Mouse (Mus musculus): ENCODE results near the gene Fgfr2. TPM values are rescaled to one million over a fixed set of nuclear protein-coding genes. Genes with fewer than 3 reads are reported as not detected.

Fgfr2 gene
- polyA plus RNA-seq, 1 experiment from 2014 or later: 17.2 TPM

DNA sequence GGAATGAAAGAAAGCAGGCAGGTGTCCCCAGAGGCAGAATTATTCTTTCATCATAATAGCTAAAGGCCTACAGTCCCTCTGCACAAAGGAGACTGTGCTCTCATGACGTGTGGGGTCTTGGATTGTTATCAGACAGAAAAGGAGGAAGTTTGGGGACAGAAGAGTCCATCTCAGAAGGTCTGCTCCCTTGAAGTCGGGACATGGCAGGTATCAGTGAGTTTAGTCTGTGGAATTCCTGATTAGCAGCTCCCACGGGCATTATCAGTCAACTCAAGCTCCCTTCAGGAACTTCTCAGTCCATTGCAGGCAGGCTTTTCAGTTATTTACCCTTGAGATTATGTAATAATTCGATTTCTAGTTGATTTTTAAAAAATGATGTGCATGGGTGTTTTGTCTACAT is 2559.3 kb downstream of the Fgfr2 start:
- H3K9me3 ChIP-seq (replicated peaks): no peaks in the 10 kb centered on the region
- 45% methylated on average over 4 of the region's 4 CpGs for WGBS
- H3K4me3 ChIP-seq: no peak overlapping the region
- H3K9ac ChIP-seq: no peak overlapping the region
- H3K4me2 ChIP-seq: no peak overlapping the region
- H3K27me3 ChIP-seq: no peaks in the 10 kb centered on the region
- no peak for ATAC-seq (replicated peaks; ENCODE audit: insufficient number of reproducible peaks, insufficient read depth, low FRiP score, low read depth)
- H3K36me3 ChIP-seq: no peaks in the 10 kb centered on the region
- H3K4me1 ChIP-seq (replicated peaks): peaks cover under 1% of the 10 kb centered on the region; the same call in 1 of the 2 replicates
- no peak overlapping the region for H3K27ac ChIP-seq

GRCm38 (mm10) chr7:130563276-130563675 is 2559.9 kb downstream of the Fgfr2 start:
- H3K27ac ChIP-seq: no peak overlapping the region
- no peaks in the 10 kb centered on the region for H3K27me3 ChIP-seq
- WGBS: 90% methylated on average over 4 of the region's 4 CpGs
- H3K36me3 ChIP-seq: no peaks in the 10 kb centered on the region
- H3K9ac ChIP-seq: no peak overlapping the region
- H3K4me1 ChIP-seq (replicated peaks): no peaks in the 10 kb centered on the region
- no peaks in the 10 kb centered on the region for H3K9me3 ChIP-seq (replicated peaks)
- no peak for ATAC-seq (replicated peaks; ENCODE audit: insufficient number of reproducible peaks, insufficient read depth, low FRiP score, low read depth)
- no peak overlapping the region for H3K4me2 ChIP-seq
- no peak overlapping the region for H3K4me3 ChIP-seq

DNA sequence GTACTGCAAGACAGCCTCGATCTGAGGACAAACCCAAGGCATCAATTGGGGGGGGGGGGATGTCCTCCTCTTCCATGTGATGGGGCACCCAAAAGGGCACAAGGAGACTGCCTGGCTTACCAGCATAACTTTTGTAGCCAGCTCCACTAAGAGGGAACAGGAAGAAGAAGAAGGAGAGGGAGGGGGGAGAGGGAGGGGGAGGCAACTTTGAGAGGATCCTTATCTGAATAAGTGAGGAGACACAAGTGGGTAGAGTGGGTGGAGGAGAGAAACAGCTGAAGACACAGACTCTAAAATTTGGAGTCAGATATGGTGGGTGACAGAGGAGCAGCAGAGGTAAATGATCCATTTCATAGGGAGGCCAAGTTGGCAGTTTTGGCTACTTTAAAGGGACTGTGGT is 2562.2 kb downstream of the Fgfr2 start:
- WGBS: 58% methylated on average over 1 of the region's 1 CpGs
- H3K4me2 ChIP-seq: no peak overlapping the region
- H3K27me3 ChIP-seq: no peaks in the 10 kb centered on the region
- no peak overlapping the region for H3K9ac ChIP-seq
- H3K4me1 ChIP-seq (replicated peaks): no peaks in the 10 kb centered on the region
- no peaks in the 10 kb centered on the region for H3K9me3 ChIP-seq (replicated peaks)
- no peak overlapping the region for H3K4me3 ChIP-seq
- H3K36me3 ChIP-seq: no peaks in the 10 kb centered on the region
- H3K27ac ChIP-seq: no peak overlapping the region
- ATAC-seq (replicated peaks; ENCODE audit: insufficient number of reproducible peaks, insufficient read depth, low FRiP score, low read depth): no peak

DNA sequence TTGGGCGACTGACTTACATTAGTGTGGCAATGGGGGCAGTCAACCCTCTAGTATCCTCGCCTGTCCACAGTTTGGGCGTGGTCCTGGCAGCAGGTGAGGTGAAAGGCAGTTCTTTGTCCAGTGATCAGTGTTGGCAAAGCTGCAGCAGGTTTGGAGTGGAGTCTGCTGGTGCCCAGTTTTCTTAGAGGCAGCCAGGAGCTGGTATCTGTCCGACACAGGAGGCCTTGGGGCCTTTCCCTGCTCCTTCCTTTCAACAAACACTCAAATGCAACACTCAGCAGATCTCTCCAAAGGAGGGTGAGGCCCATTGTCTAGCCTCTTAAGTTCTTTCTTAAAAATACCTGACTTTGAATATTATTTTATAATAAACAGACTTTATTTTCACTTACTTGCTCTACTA is 2564.6 kb downstream of the Fgfr2 start:
- no peak for ATAC-seq (replicated peaks; ENCODE audit: insufficient number of reproducible peaks, insufficient read depth, low FRiP score, low read depth)

GRCm38 (mm10) chr7:130555597-130555996 is 2567.6 kb downstream of the Fgfr2 start:
- Histone ChIP-seq H3K9me3 (replicated peaks) (no peaks in the 10 kb centered on the region), H3K4me2 (no peak overlapping the region), H3K27me3 (no peaks in the 10 kb centered on the region), H3K4me1 (replicated peaks) (peaks cover 11% of the 10 kb centered on the region), H3K9ac (no peak overlapping the region), H3K4me3 (no peak overlapping the region), H3K36me3 (no peaks in the 10 kb centered on the region), H3K27ac (0 out of 2 replicates have a peak overlapping the region, but pooled peaks have one; percentile 16)
- WGBS: 55% methylated on average over 5 of the region's 5 CpGs
- ATAC-seq (replicated peaks; ENCODE audit: insufficient number of reproducible peaks, insufficient read depth, low FRiP score, low read depth): no peak

More for the DNA sequence above, 2564.6 kb downstream of the Fgfr2 start:
- H3K36me3 ChIP-seq: no peaks in the 10 kb centered on the region
- 71% methylated on average over 4 of the region's 4 CpGs for WGBS
- no peaks in the 10 kb centered on the region for H3K9me3 ChIP-seq (replicated peaks)
- no peak overlapping the region for H3K9ac ChIP-seq
- H3K4me2 ChIP-seq: no peak overlapping the region
- no peak overlapping the region for H3K4me3 ChIP-seq
- H3K27me3 ChIP-seq: no peaks in the 10 kb centered on the region
- no peak overlapping the region for H3K27ac ChIP-seq
- H3K4me1 ChIP-seq (replicated peaks): peaks cover 4% of the 10 kb centered on the region; the same call in 1 of the 2 replicates

GRCm38 (mm10) chr7:130553321-130553720 is 2569.8 kb downstream of the Fgfr2 start:
- H3K36me3 ChIP-seq: no peaks in the 10 kb centered on the region
- no peak overlapping the region for H3K9ac ChIP-seq
- peaks cover 11% of the 10 kb centered on the region for H3K4me1 ChIP-seq (replicated peaks)
- H3K9me3 ChIP-seq (replicated peaks): no peaks in the 10 kb centered on the region
- no peak overlapping the region for H3K4me3 ChIP-seq
- H3K27ac ChIP-seq: 0 out of 2 replicates have a peak overlapping the region, but pooled peaks have one; percentile 4
- no peak for ATAC-seq (replicated peaks; ENCODE audit: insufficient number of reproducible peaks, insufficient read depth, low FRiP score, low read depth)
- H3K4me2 ChIP-seq: no peak overlapping the region
- 83% methylated on average over 4 of the region's 4 CpGs for WGBS
- no peaks in the 10 kb centered on the region for H3K27me3 ChIP-seq

DNA sequence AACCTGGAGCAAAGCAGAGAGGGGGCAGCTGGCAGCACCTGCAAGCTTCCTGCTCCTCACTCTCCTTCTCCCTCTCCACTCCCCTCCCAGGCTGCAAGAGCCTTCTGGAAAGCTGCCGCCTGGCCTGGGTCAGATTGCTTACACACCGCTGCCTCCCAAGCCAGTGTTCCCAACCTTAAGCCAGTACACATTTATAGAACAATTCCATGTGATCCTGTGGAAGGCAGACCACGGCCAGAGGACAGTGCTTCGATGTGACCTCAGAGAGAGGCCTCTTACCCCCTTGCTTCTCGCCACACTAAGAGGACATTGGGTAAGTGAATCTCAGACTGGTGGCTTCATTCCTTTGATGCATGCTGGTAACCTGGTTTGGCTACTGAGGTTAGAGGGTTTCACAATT is 2570.4 kb downstream of the Fgfr2 start:
- Histone ChIP-seq H3K27ac (peak overlapping the region; percentile 4; the same call in 1 of the 2 replicates), H3K9me3 (replicated peaks) (no peaks in the 10 kb centered on the region), H3K9ac (no peak overlapping the region), H3K4me2 (no peak overlapping the region), H3K4me3 (no peak overlapping the region), H3K27me3 (no peaks in the 10 kb centered on the region), H3K4me1 (replicated peaks) (peaks cover 11% of the 10 kb centered on the region), H3K36me3 (no peaks in the 10 kb centered on the region)
- 38% methylated on average over 5 of the region's 5 CpGs for WGBS
- no peak for ATAC-seq (replicated peaks; ENCODE audit: insufficient number of reproducible peaks, insufficient read depth, low FRiP score, low read depth)

DNA sequence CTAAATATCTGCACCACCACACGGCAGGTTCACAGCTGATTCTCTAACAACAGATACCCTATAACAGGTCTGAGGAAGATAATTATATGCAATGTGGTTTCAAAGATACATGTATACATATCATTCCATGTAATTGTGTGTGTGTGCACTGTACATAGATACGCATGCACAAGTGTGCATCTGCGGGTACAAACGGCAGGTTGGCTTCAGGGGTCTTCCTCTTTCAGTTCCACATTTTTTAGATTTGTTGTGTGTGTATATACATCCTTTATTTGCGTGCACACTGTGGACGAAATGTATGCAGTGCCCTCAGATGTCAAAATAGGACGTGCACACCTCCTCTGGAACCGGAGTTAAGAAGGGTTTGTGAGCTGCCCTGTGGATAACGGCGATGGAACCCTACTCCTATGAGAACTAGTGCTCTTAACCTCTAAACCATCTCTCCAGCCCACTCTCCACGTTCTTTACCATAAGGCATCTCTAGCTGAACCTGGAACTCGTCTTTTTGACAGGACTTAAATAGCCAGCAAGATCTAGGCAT is 2575.4 kb downstream of the Fgfr2 start:
- no peaks in the 10 kb centered on the region for H3K27me3 ChIP-seq
- no peak overlapping the region for H3K9ac ChIP-seq
- H3K9me3 ChIP-seq (replicated peaks): no peaks in the 10 kb centered on the region
- H3K36me3 ChIP-seq: peaks cover 11% of the 10 kb centered on the region; the same call in 1 of the 2 replicates
- H3K4me3 ChIP-seq: peak overlapping the region; percentile 98
- ATAC-seq (replicated peaks; ENCODE audit: insufficient number of reproducible peaks, insufficient read depth, low FRiP score, low read depth): no peak
- peak overlapping the region; percentile 100 for H3K27ac ChIP-seq
- WGBS: 76% methylated on average over 12 of the region's 12 CpGs
- peaks cover 21% of the 10 kb centered on the region for H3K4me1 ChIP-seq (replicated peaks)
- H3K4me2 ChIP-seq: no peak overlapping the region

GRCm38 (mm10) chr7:130546791-130547484 is 2576.2 kb downstream of the Fgfr2 start:
- H3K4me2 ChIP-seq: peak overlapping the region; percentile 70
- H3K36me3 ChIP-seq: peaks cover 19% of the 10 kb centered on the region
- no peaks in the 10 kb centered on the region for H3K27me3 ChIP-seq
- H3K9me3 ChIP-seq (replicated peaks): no peaks in the 10 kb centered on the region
- H3K9ac ChIP-seq: peak overlapping the region; percentile 99
- peak; percentile 94 for ATAC-seq (replicated peaks; ENCODE audit: insufficient number of reproducible peaks, insufficient read depth, low FRiP score, low read depth)
- peak overlapping the region; percentile 100 for H3K27ac ChIP-seq
- under 1% methylated on average over 84 of the region's 84 CpGs for WGBS
- H3K4me3 ChIP-seq: peak overlapping the region; percentile 98
- H3K4me1 ChIP-seq (replicated peaks): peaks cover 19% of the 10 kb centered on the region

- no peaks in the 10 kb centered on the region for H3K27me3 ChIP-seq
- peak overlapping the region; percentile 100 for H3K27ac ChIP-seq
- ATAC-seq (replicated peaks; ENCODE audit: insufficient number of reproducible peaks, insufficient read depth, low FRiP score, low read depth): no peak
- H3K9ac ChIP-seq: peak overlapping the region; percentile 99
- H3K9me3 ChIP-seq (replicated peaks): no peaks in the 10 kb centered on the region
- 3% methylated on average over 7 of the region's 7 CpGs for WGBS
- H3K36me3 ChIP-seq: peaks cover 23% of the 10 kb centered on the region
- H3K4me2 ChIP-seq: peak overlapping the region; percentile 70
- H3K4me1 ChIP-seq (replicated peaks): peaks cover 19% of the 10 kb centered on the region
- H3K4me3 ChIP-seq: peak overlapping the region; percentile 98
Observed at GRCm38 (mm10) chr7:130546421-130546790, 2576.7 kb downstream of the Fgfr2 start.

GRCm38 (mm10) chr7:130545893-130546292 is 2577.3 kb downstream of the Fgfr2 start:
- no peaks in the 10 kb centered on the region for H3K9me3 ChIP-seq (replicated peaks)
- no peaks in the 10 kb centered on the region for H3K27me3 ChIP-seq

DNA sequence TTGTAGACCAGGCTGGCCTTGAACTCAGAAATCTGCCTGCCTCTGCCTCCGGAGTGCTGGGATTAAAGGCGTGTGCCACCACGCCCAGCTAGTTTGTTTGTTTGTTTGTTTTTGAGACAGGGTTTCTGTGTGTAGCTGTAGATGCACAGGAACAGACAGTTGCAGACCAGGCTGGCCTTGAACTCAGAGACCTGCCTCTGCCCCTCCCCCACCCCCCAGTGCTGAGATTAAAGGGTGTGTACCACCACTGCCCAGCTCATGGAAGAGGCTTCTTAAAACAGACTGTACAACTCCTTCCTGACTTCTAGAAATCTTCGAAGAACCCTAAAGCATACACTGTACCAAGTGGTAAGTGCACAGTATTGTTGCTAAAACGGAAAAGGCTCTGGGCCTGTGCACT is 2577.7 kb downstream of the Fgfr2 start:
- Histone ChIP-seq H3K9me3 (replicated peaks) (no peaks in the 10 kb centered on the region), H3K27ac (no peak overlapping the region), H3K36me3 (peaks cover 25% of the 10 kb centered on the region), H3K4me2 (peak overlapping the region; percentile 70), H3K4me1 (replicated peaks) (peaks cover 20% of the 10 kb centered on the region), H3K9ac (no peak overlapping the region), H3K27me3 (no peaks in the 10 kb centered on the region), H3K4me3 (peak overlapping the region; percentile 98; the same call in 1 of the 2 replicates)
- WGBS: 84% methylated on average over 5 of the region's 5 CpGs
- ATAC-seq (replicated peaks; ENCODE audit: insufficient number of reproducible peaks, insufficient read depth, low FRiP score, low read depth): no peak

More at GRCm38 (mm10) chr7:130545893-130546292, 2577.3 kb downstream of the Fgfr2 start:
- ATAC-seq (replicated peaks; ENCODE audit: insufficient number of reproducible peaks, insufficient read depth, low FRiP score, low read depth): no peak
- peak overlapping the region; percentile 70 for H3K4me2 ChIP-seq
- H3K27ac ChIP-seq: peak overlapping the region; percentile 100
- peak overlapping the region; percentile 98 for H3K4me3 ChIP-seq
- H3K4me1 ChIP-seq (replicated peaks): peaks cover 19% of the 10 kb centered on the region
- peaks cover 25% of the 10 kb centered on the region for H3K36me3 ChIP-seq
- peak overlapping the region; percentile 99 for H3K9ac ChIP-seq
- WGBS: 44% methylated on average over 3 of the region's 3 CpGs
